Mouse (Mus musculus) hindbrain, embryonic 15.5 days (tissue): ENCODE measurements at regions not wholly inside any gene's neighbourhood (a gene's known extent, or its start where the extent isn't known, plus 50 kb on each side); places are given as distances from the start of the nearest gene placed in this dataset.

Experiments
- ATAC-seq: fragments of 200-750 bp; cut with Nextera tagmentation; 2 replicates; pipeline ENCODE4 v1.8.0; 2017; ENCODE audit warnings: low read depth, moderate number of reproducible peaks, moderate TSS enrichment; ENCODE audit not compliant: low FRiP score
- H3K27ac ChIP-seq: fragments of 300-500 bp; sonication (generic); replicated peaks from 2 replicates; pipeline ENCODE4 v1.5.1; 2015; ENCODE audit warnings: mild to moderate bottlenecking, inconsistent platforms
- H3K27me3 ChIP-seq: fragments of 300-500 bp; sonication (generic); 2 replicates; pipeline ENCODE4 v1.6.1; 2015; ENCODE audit warnings: control low read depth, inconsistent platforms
- H3K36me3 ChIP-seq: fragments of 300-500 bp; sonication (generic); 2 replicates; pipeline ENCODE4 v1.6.1; 2015; ENCODE audit warnings: control low read depth, inconsistent platforms
- H3K4me1 ChIP-seq: fragments of 300-500 bp; sonication (generic); replicated peaks from 2 replicates; pipeline ENCODE4 v1.6.1; 2015; ENCODE audit warnings: control low read depth, inconsistent platforms
- H3K4me2 ChIP-seq: fragments of 300-500 bp; sonication (generic); 2 replicates; pipeline ENCODE4 v1.6.1; 2015; ENCODE audit warnings: moderate library complexity, mild to moderate bottlenecking, inconsistent platforms
- H3K4me3 ChIP-seq: fragments of 300-500 bp; sonication (generic); 2 replicates; pipeline ENCODE4 v1.5.1; 2015; ENCODE audit warnings: mild to moderate bottlenecking, inconsistent platforms
- H3K9ac ChIP-seq: fragments of 300-500 bp; sonication (generic); 2 replicates; pipeline ENCODE4 v1.6.1; 2015; ENCODE audit warnings: inconsistent platforms
- H3K9me3 ChIP-seq: fragments of 300-500 bp; sonication (generic); 2 replicates; pipeline ENCODE4 v1.6.1; 2016; ENCODE audit warnings: control low read depth, inconsistent platforms
- WGBS: fragments of 180-500 bp; shearing (Covaris S2); methylation state at CpG from one replicate; pipeline ENCODE4 v1.1.7; 2015; 5-methylcytosine and 5-hydroxymethylcytosine counted together

DNA sequence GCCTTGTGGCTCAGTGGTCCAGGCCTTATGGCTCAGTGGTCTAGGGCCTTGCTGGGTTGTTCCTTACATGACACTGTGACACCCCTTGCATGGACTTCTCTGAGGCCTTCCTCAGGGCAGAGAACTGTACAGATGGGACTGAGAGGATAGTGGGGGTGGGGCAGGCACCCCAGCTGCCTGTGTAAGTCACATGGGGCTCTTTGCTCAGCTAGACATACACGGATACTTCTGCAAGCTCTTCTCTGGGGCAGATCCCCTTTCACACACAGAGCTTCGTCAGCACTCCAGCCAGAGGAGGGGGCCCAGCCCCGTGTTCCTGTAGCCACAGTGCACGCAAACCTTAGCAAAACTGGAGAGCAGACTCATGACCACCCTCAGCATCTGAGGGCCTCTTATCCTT is 87.9 kb upstream of the Tpm1 start:
- 0 out of 2 replicates have a peak overlapping the region, but pooled peaks have one; percentile 14 for H3K27ac ChIP-seq
- H3K4me2 ChIP-seq, result no peak overlapping the region
- no peaks in the 10 kb centered on the region for H3K9me3 ChIP-seq
- ATAC-seq, result no peak
- H3K4me1 ChIP-seq, result peaks cover 10% of the 10 kb centered on the region
- no peak overlapping the region for H3K9ac ChIP-seq
- H3K36me3 ChIP-seq, result no peaks in the 10 kb centered on the region
- H3K27me3 ChIP-seq, result no peaks in the 10 kb centered on the region
- 52% methylated on average over 4 of the region's 4 CpGs for WGBS
- no peak overlapping the region for H3K4me3 ChIP-seq

DNA sequence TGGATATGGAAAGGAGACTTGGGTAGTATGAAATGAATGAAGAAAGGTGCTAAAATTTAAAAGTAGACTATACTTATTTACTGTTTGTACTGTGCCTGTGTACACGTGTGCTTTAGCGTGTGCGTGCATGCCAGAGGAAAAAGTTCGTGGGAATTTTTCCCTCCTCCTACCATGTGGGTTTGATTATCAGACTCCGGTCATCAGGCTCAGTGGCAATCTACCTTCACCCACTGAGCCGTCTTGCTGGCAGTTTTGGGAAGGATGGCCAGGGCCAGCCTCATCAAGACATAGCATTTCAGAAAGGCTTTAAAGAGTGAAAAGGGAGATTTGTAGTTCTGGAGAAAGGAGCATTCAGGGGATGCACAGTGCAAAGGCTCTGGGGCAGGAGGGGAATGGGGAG is 87.0 kb upstream of the Tpm1 start:
- H3K9me3 ChIP-seq, result no peaks in the 10 kb centered on the region
- H3K4me2 ChIP-seq, result no peak overlapping the region
- no peak overlapping the region for H3K9ac ChIP-seq
- no peaks in the 10 kb centered on the region for H3K27me3 ChIP-seq
- H3K36me3 ChIP-seq, result no peaks in the 10 kb centered on the region
- 89% methylated on average over 6 of the region's 6 CpGs for WGBS
- no peak for ATAC-seq
- H3K4me1 ChIP-seq, result peaks cover 10% of the 10 kb centered on the region
- no peak overlapping the region for H3K4me3 ChIP-seq
- no peak overlapping the region for H3K27ac ChIP-seq

GRCm38 (mm10) chr9:67134378-67134777 is 85.2 kb upstream of the Tpm1 start:
- H3K9ac ChIP-seq, result no peak overlapping the region
- H3K9me3 ChIP-seq, result no peaks in the 10 kb centered on the region
- peaks cover 10% of the 10 kb centered on the region for H3K4me1 ChIP-seq
- no peak overlapping the region for H3K27ac ChIP-seq
- WGBS, result 82% methylated on average over 6 of the region's 6 CpGs
- no peak for ATAC-seq
- no peak overlapping the region for H3K4me3 ChIP-seq
- no peaks in the 10 kb centered on the region for H3K27me3 ChIP-seq
- H3K36me3 ChIP-seq, result no peaks in the 10 kb centered on the region
- H3K4me2 ChIP-seq, result no peak overlapping the region

- no peak for ATAC-seq
- H3K9ac ChIP-seq, result no peak overlapping the region
- H3K36me3 ChIP-seq, result no peaks in the 10 kb centered on the region
- H3K4me3 ChIP-seq, result no peak overlapping the region
- no peak overlapping the region for H3K4me2 ChIP-seq
- H3K27me3 ChIP-seq, result no peaks in the 10 kb centered on the region
- WGBS, result 63% methylated on average over 5 of the region's 5 CpGs
- no peak overlapping the region for H3K27ac ChIP-seq
- no peaks in the 10 kb centered on the region for H3K9me3 ChIP-seq
- H3K4me1 ChIP-seq, result peaks cover 5% of the 10 kb centered on the region
Observed at GRCm38 (mm10) chr9:67132370-67132769, 83.2 kb upstream of the Tpm1 start.

GRCm38 (mm10) chr9:67130730-67131440 is 81.7 kb upstream of the Tpm1 start:
- Histone ChIP-seq H3K9me3 (no peaks in the 10 kb centered on the region), H3K9ac (no peak overlapping the region), H3K4me1 (no peaks in the 10 kb centered on the region), H3K4me2 (no peak overlapping the region), H3K27me3 (no peaks in the 10 kb centered on the region), H3K4me3 (no peak overlapping the region), H3K27ac (no peak overlapping the region), H3K36me3 (no peaks in the 10 kb centered on the region)
- no peak for ATAC-seq
- WGBS, result 58% methylated on average over 8 of the region's 8 CpGs

- WGBS, result 85% methylated on average over 3 of the region's 3 CpGs
- H3K4me2 ChIP-seq, result no peak overlapping the region
- no peak for ATAC-seq
- H3K27ac ChIP-seq, result no peak overlapping the region
- H3K9ac ChIP-seq, result no peak overlapping the region
- no peaks in the 10 kb centered on the region for H3K9me3 ChIP-seq
- no peaks in the 10 kb centered on the region for H3K27me3 ChIP-seq
- H3K4me3 ChIP-seq, result no peak overlapping the region
- no peaks in the 10 kb centered on the region for H3K4me1 ChIP-seq
- no peaks in the 10 kb centered on the region for H3K36me3 ChIP-seq
Observed at GRCm38 (mm10) chr9:67129891-67130290, 80.7 kb upstream of the Tpm1 start.

DNA sequence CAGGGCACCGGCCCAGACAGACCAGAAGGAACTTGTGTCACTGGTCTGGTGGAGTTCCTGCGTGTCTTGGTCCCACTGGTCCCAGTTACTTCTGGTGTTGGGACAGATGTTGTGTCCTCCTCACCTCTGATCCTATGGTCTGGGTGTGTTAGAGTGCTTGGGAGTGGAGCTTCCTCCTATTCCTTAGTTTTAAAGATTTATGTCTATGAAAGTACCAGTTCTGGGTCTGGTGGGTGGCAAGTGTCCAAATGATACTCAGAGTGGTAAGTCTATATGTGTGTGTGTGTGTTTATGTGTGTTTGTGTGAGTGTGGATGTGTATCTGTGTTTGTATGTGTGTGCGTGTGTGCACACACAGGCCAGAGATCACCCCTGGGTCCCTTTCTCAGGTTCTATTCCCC is 79.9 kb upstream of the Tpm1 start:
- H3K27me3 ChIP-seq, result no peaks in the 10 kb centered on the region
- no peak for ATAC-seq
- H3K9me3 ChIP-seq, result no peaks in the 10 kb centered on the region
- H3K4me1 ChIP-seq, result no peaks in the 10 kb centered on the region
- WGBS, result 97% methylated on average over 3 of the region's 3 CpGs
- no peak overlapping the region for H3K9ac ChIP-seq
- no peak overlapping the region for H3K27ac ChIP-seq
- no peaks in the 10 kb centered on the region for H3K36me3 ChIP-seq
- H3K4me3 ChIP-seq, result no peak overlapping the region
- no peak overlapping the region for H3K4me2 ChIP-seq

- H3K4me3 ChIP-seq, result no peak overlapping the region
- WGBS, result 93% methylated on average over 7 of the region's 7 CpGs
Observed at GRCm38 (mm10) chr9:67121691-67122090, 72.5 kb upstream of the Tpm1 start.

DNA sequence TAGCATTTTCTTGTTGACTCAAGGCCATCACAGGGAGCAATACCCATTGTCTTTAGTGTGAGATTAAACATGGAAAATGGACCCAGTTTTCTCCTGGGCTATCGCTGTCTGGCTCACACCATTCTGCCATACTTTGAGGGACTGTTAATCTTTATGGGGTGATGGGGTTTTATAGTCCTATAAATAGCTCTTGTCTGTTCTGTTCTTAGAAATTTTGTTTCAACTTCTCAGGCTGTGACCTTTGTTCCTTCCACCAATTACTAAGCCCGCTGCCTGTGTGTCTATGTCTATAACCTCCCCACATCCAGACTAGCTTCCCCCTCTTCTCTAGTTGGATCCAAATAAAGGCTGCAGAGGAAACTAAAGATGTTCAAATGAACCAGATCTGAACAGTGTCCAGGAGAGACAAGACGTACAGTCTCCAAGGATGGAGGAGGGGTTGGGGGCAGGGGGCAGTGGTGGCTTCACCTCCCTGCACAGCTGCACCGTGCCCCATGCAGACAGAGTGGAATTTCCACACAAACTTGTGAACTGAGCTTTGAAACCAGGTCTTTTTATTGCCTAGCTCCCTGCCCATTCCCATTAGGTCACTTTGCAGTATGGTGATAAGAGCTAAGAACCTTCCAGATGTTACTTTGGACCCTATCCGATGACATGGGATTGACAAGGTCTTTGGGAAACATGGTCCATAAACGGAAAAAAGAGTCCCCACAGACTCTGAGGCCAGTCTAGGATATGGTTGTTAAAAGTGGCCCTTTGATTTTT is 69.9 kb upstream of the Tpm1 start:
- no peaks in the 10 kb centered on the region for H3K27me3 ChIP-seq
- H3K36me3 ChIP-seq, result no peaks in the 10 kb centered on the region
- WGBS, result 80% methylated on average over 6 of the region's 6 CpGs
- H3K27ac ChIP-seq, result no peak overlapping the region
- H3K4me1 ChIP-seq, result no peaks in the 10 kb centered on the region
- no peak overlapping the region for H3K9ac ChIP-seq
- H3K4me3 ChIP-seq, result no peak overlapping the region
- H3K4me2 ChIP-seq, result no peak overlapping the region
- ATAC-seq, result no peak
- H3K9me3 ChIP-seq, result no peaks in the 10 kb centered on the region

More at GRCm38 (mm10) chr9:67121691-67122090, 72.5 kb upstream of the Tpm1 start:
- H3K9me3 ChIP-seq, result no peaks in the 10 kb centered on the region
- H3K4me1 ChIP-seq, result no peaks in the 10 kb centered on the region
- H3K36me3 ChIP-seq, result no peaks in the 10 kb centered on the region
- H3K9ac ChIP-seq, result no peak overlapping the region
- no peaks in the 10 kb centered on the region for H3K27me3 ChIP-seq
- no peak overlapping the region for H3K4me2 ChIP-seq
- no peak overlapping the region for H3K27ac ChIP-seq
- ATAC-seq, result no peak

GRCm38 (mm10) chr9:67118429-67118828 is 69.2 kb upstream of the Tpm1 start:
- Histone ChIP-seq H3K36me3 (no peaks in the 10 kb centered on the region), H3K27me3 (no peaks in the 10 kb centered on the region), H3K9me3 (no peaks in the 10 kb centered on the region), H3K4me3 (no peak overlapping the region), H3K9ac (no peak overlapping the region), H3K4me2 (no peak overlapping the region), H3K27ac (no peak overlapping the region), H3K4me1 (no peaks in the 10 kb centered on the region)
- ATAC-seq, result no peak
- 96% methylated on average over 1 of the region's 1 CpGs for WGBS

GRCm38 (mm10) chr9:67117639-67118038 is 68.4 kb upstream of the Tpm1 start:
- H3K9me3 ChIP-seq, result no peaks in the 10 kb centered on the region
- H3K4me2 ChIP-seq, result no peak overlapping the region
- ATAC-seq, result no peak
- no peaks in the 10 kb centered on the region for H3K4me1 ChIP-seq
- H3K27me3 ChIP-seq, result no peaks in the 10 kb centered on the region
- H3K4me3 ChIP-seq, result no peak overlapping the region
- WGBS, result 87% methylated on average over 5 of the region's 5 CpGs
- H3K9ac ChIP-seq, result no peak overlapping the region
- no peaks in the 10 kb centered on the region for H3K36me3 ChIP-seq
- no peak overlapping the region for H3K27ac ChIP-seq

DNA sequence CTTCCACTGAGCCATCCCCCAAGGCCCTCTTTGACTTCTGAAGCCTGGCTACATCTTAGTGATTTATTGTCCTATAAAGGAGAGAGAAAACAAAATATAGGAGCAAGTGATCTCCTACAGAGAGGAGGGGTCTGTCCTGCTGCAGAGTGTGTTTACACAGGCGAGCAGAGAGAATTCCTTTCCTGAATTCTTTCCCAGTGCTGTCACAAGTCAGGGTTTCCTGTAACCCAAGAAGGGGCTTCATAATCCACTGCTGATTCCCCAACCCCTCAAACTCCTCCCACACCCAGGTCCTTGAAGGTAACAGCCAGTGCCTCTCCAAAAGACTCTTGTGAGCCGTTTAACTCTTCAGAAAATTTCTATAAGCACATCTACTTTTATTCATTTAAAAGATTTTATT is 66.8 kb upstream of the Tpm1 start:
- no peaks in the 10 kb centered on the region for H3K36me3 ChIP-seq
- H3K27me3 ChIP-seq, result no peaks in the 10 kb centered on the region
- 59% methylated on average over 2 of the region's 2 CpGs for WGBS
- H3K4me1 ChIP-seq, result no peaks in the 10 kb centered on the region
- H3K4me3 ChIP-seq, result no peak overlapping the region
- no peak overlapping the region for H3K4me2 ChIP-seq
- no peak for ATAC-seq
- H3K9me3 ChIP-seq, result no peaks in the 10 kb centered on the region
- no peak overlapping the region for H3K9ac ChIP-seq
- H3K27ac ChIP-seq, result no peak overlapping the region
